Mouse (Mus musculus): ENCODE data around the gene Adk. TPM values are rescaled to one million over a fixed set of nuclear protein-coding genes. Genes with fewer than 3 reads are reported as not detected.

Adk gene
- total RNA-seq, 2 experiments from 2014 or later: 122 to 168 TPM

DNA sequence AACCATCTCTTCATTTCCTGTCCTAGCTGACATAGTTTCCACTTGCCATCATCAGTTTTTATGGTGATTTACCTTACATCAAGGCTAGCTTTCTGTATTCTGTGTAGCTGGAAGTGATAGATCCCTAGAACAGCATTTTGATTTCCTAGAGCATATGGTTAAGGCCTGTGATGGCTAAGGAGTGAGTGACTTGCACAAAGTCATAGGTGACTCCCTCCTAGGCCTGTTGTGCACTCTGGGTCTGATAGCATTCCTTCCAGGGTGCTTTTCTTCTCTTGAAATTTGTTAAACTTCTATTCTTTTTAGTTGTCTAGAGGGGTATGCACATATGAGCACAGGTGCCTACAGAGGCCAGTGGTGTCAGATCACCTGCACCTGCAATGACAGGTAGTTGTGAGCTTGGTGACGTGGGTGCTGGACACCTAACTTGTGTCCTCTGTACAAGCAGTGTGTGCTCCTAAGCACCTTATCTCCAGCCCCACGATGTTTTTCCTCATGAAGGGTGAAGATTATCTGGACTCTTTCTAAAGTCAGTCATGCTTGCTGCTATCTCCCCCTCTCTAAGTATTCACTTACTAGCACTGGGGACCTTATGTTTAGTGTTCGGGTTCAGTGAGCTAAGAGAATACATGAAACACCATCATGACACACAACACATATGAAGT lies 171.7 kb downstream of the Adk start:
- peak; percentile 65 for ATAC-seq (replicated peaks; ENCODE audit: low FRiP score, low TSS enrichment, poor library complexity, severe bottlenecking)

DNA sequence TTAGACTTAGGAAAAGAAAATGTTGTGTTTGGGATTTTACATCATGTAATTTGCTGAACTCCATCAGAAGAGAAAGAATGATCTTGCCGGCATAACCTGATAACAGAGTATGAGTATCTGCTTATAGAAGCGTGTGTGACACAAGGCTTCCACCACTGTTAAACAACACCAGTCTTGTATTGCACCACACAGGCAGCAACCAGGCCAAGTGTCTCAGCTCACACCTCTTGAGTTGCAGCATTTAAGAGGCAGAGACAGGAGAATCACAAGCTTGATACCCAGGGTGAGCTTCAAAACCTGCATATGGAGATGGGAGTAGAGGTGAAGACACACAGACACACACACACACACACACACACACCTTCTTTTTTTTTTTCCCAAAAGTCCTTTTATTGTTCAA lies 184.7 kb downstream of the Adk start:
- ATAC-seq (replicated peaks; ENCODE audit: low FRiP score, low TSS enrichment, poor library complexity, severe bottlenecking): no peak

DNA sequence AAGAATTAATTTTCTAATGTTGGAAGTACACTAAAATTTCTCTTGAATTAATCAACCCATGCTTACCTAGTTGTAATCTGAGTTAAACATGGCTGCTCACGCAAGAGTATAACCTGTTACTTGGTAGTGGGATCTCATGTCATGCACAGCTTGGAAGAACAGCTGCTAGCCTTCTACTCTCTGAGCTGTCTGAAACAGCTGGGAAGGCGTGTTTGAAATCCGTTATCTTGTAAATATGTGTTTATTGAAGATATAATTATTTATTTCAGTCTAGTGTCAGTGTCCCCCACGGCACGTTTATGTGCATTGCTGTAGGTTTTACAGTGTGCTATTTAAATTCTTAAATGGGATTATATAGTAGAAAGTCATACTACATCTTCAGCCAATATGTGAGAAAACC lies 188.7 kb downstream of the Adk start:
- no peak for ATAC-seq (replicated peaks; ENCODE audit: low FRiP score, low TSS enrichment, poor library complexity, severe bottlenecking)

DNA sequence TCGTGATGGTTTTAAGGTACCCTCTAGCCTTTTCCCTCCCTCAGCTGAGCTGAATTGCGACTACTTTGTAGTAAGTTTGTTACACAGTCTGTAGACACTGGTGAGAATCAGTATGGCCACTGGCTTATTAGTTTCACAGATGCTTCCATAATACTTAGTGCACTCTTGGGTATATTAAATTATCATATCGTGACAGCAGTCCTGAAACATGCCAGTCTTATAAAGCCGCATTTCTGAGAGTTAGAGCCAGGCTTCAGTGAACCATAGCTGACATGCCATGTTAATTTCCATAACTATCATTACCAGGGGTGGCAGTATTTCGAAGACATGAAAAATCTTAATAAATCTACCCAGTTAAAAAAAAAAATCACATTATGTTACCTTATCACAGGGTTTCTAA lies 199.0 kb downstream of the Adk start:
- no peak for ATAC-seq (replicated peaks; ENCODE audit: low FRiP score, low TSS enrichment, poor library complexity, severe bottlenecking)

DNA sequence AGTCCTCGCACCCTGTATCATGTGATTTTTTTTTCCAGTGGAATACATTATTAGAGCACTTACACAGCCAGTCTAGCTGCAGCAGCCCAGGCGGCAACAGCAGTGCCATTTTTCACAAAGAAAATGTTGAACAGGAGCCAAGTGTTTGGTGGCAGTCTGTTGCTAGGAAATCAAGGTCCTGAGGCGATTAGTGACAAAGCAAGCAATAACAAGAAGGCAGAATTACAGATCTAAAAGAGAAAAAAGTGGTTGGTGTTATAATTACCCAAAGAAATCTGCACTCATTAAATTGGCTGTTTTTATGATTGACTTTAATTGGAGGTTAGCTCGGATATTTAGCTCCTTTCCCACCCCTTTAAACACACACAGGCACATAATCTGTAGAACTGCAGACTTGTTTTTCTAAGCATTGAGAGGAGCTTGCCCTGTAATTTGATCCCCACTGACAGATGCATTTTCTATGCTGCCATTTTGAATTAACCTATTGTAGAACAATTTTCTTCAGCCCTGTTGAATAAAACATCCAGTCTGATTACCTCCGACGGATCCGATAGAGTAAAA lies 200.0 kb downstream of the Adk start:
- ATAC-seq (replicated peaks; ENCODE audit: low FRiP score, low TSS enrichment, poor library complexity, severe bottlenecking): no peak

DNA sequence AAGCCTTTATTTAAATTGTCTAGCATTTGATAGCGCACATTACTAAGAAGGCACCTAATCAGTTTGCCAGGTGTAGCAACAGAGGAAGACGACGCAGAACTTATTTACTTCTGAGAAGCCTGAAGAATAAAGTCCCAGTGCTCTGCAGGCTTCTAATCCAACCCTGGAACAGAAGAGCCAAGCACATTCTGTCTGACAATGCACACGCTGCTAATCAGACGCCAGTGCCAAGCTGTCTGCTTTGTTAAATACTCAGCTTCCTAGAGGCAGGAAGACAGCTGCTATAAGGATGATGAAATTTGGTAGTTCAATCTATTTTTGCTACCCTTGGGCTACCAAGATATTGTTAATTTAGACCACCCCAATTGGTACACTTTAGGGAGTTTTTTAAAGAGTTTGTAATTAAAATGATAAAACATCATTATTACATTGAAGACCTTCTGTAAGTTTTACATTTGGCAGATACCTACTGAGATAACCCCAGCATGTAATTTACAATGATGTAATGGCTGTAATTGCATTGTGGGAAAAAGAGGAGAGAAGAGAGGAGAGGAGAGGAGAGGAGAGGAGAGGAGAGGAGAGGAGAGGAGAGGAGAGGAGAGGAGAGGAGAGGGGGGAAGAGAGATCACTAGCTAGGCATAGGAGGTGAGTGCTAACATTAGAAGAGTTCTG lies 201.1 kb downstream of the Adk start:
- ATAC-seq (replicated peaks; ENCODE audit: low FRiP score, low TSS enrichment, poor library complexity, severe bottlenecking): no peak

DNA sequence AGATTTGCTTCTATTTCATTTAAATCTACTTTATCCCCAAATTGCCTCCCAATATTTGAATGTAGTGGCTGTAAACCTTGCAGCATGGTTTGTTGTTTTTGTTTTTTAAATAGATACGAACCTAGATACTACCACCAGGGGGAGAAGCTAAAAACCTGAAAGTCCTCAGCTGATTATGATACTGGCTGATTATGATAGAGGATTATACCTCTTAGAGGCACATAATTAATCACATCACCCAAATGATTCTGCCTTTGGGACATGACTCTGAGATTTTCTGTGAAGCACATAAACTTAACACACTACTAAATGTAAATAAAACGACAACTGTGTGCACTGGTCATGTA lies 201.6 kb downstream of the Adk start:
- no peak for ATAC-seq (replicated peaks; ENCODE audit: low FRiP score, low TSS enrichment, poor library complexity, severe bottlenecking)

DNA sequence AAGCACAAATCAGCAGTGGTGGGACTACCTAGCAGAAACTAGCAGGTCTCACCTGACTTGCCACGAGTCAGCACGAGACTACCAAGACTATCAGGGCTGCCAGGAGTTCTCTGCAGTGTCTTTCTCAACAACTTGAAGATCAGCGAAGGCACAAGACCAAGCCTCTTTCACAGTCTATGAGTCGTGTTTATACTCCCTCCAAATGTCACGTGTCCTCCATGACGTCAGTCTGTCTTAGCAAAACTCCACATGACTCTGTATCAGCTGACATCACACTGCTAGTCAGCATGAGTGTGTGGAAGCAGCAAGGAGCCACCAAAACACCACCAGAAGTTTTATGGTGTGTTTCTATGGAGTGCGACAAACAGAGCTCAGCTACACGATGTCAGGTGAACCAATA lies 215.9 kb downstream of the Adk start:
- ATAC-seq (replicated peaks; ENCODE audit: low FRiP score, low TSS enrichment, poor library complexity, severe bottlenecking): no peak

DNA sequence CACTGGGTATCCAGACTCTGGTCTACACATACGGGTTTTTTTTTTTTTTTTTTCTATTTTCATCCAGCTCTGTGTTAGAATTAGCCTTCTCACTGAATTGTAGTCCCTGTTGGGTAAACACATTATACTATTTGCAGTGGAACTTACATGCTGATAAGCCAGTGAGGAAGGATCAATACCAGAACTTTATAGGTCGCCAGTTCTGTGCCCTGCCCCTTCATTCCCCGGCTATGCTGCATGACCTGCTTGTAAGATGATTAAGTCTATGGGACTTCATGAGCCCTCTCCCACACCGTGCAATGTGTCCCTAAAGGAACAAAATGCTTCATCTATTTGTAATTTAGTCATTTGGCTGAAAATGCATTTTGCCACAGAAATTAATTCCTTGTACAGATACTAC lies 219.1 kb downstream of the Adk start:
- ATAC-seq (replicated peaks; ENCODE audit: low FRiP score, low TSS enrichment, poor library complexity, severe bottlenecking): no peak

DNA sequence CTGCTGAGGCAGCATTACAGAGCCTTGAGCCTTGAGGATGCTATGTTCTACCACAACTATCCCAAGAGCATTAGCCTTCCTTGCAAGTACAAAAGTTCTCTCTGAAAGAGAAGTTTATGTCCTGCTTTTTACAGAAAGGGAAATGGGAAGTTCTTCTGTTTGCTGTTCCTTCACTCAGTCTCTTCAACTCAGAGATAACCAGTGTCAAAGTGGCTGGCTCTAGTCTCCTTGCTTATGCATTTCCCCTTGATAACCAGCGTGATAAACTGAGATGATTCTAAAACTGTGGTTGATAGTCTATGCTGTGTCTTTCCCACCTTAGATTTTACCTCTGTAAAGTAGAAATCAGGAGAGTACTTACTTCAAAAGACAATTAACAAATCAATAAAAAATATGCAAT lies 223.4 kb downstream of the Adk start:
- no peak for ATAC-seq (replicated peaks; ENCODE audit: low FRiP score, low TSS enrichment, poor library complexity, severe bottlenecking)

DNA sequence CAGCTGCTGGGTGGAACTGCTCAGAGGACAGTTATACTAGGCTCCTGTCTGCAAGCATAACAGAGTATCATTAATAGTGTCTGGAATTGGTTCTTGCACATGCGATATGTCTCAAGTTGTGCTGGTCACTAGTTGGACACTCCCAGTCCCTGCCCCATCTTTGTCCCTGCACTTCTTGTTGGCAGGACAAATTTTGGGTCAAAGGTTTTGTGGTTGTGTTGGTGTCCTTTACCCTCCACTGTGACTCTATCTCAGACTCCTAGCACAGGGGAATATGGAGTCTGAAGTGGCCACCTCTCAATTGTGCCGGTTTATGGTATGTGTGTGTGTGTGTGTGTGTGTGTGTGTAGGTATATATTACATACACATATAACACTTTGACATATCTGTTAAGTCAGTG lies 225.9 kb downstream of the Adk start:
- ATAC-seq (replicated peaks; ENCODE audit: low FRiP score, low TSS enrichment, poor library complexity, severe bottlenecking): no peak

DNA sequence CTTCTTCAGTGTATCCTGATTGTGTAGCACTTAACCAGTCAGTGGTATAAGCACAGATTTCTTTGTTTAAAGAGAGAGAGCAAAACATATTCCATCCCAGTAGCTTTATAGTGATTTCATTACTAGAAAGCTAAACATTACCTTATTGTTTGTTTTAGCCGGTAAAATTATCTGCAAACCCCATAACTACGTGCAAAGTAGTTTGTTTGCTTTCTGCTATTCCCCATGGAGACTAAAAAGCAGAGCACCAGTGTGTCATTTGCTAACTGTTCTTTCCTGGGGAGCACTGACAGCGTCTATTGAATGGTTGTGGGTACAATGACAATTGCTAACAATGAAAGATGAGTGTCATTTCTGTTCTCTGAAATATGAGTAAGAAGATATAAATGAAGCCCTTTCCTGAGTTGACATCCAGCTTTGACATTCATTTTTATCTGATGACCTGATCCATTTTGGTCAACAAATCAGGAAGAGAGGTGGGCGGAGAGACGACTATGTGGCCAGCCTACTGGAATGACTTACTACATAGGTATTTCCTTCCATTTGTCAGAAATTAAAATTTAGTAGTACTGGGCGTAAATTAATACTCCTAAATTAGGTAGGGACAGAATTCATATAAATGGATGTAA lies 226.6 kb downstream of the Adk start:
- no peak for ATAC-seq (replicated peaks; ENCODE audit: low FRiP score, low TSS enrichment, poor library complexity, severe bottlenecking)

DNA sequence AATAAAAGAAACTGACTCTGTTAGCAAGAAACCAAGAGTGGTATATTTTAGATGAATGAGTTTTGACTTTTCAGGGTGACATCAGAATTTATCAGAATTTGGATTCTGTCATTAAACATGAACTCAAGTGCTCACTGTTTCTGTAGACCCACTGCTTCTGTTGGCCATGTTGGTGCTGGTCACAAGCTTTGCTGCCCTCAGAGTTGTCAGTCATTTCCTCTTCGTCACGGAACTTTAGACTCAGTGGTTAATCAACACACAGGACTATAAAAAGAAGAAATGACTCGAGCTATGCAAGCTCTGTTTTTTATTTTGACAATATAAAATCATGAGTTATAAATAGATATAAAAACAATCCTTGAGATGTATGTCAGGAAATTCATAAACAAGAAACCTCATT lies 228.1 kb downstream of the Adk start:
- no peak for ATAC-seq (replicated peaks; ENCODE audit: low FRiP score, low TSS enrichment, poor library complexity, severe bottlenecking)

DNA sequence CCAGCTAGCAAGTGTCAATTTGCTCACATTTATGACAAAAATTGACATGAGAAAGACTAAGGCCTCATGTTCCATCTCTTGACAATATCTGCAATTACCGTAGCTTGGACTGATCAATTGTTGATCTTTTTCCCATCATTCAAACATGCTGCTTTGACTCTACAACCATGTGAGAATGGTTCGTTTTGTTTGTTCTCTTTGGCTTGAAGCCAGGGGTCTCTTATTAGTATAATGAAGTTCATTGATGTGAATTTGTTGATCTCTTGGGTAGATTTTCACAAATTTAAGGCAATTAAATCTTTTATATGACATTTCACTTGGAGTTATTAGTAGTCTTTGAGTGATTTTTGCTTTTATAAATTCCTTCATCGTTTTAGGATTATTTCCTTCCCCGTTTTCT lies 229.1 kb downstream of the Adk start:
- no peak for ATAC-seq (replicated peaks; ENCODE audit: low FRiP score, low TSS enrichment, poor library complexity, severe bottlenecking)

DNA sequence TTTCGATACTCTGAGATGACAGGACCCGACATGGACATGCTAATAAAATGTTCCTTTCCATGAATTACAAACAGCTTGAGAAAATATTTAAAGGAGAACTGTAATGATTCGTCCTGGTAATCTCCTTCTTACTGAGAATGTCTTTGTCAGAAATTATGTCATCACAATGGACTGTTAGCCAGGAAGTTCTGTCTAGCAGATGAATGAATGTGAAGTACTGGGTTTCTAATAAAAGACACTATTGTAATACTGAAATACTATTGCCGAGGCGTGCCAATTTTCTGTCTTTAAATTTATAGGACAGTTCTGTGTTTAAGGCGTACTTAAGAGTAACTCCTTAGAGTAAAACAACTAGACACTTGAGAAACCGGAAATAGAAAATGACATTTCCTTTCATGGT lies 231.7 kb downstream of the Adk start:
- no peak for ATAC-seq (replicated peaks; ENCODE audit: low FRiP score, low TSS enrichment, poor library complexity, severe bottlenecking)

DNA sequence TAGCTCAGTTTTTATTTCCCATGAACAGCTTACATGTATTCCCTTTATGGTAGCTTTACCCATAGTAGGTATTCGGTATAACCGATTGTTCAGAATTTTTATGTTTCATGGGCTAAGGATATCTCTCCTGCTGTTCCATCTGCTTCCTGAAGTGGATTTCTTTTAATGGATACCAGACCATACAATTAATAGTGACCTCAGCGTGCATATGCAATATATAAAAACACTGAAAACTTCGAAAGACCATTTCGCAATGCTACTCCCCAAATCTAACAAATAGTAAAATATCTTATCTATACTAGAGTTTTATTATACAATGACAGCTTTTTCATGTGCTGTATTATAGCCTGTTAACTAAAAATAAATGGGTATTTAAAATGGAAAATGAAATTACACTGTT lies 232.5 kb downstream of the Adk start:
- no peak for ATAC-seq (replicated peaks; ENCODE audit: low FRiP score, low TSS enrichment, poor library complexity, severe bottlenecking)

DNA sequence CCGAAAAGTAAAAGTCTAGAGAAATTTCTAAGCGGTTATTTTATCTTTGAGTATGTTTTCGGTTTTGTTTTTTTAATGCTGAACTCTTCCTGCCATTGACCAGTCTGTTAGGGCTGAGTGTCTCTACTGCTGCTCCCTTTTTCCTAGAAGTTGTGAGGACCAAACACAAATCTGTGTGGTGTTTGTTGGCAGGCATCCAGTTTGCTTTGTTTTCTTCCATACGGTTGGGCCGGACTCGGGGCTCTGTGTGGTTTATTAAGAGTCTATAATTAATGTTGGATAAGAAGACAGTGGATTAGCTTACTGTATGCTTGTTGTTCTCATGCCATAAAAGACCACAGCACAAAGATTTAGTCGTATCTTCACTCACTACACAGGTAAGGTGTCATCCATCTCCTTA lies 233.9 kb downstream of the Adk start:
- ATAC-seq (replicated peaks; ENCODE audit: low FRiP score, low TSS enrichment, poor library complexity, severe bottlenecking): no peak

DNA sequence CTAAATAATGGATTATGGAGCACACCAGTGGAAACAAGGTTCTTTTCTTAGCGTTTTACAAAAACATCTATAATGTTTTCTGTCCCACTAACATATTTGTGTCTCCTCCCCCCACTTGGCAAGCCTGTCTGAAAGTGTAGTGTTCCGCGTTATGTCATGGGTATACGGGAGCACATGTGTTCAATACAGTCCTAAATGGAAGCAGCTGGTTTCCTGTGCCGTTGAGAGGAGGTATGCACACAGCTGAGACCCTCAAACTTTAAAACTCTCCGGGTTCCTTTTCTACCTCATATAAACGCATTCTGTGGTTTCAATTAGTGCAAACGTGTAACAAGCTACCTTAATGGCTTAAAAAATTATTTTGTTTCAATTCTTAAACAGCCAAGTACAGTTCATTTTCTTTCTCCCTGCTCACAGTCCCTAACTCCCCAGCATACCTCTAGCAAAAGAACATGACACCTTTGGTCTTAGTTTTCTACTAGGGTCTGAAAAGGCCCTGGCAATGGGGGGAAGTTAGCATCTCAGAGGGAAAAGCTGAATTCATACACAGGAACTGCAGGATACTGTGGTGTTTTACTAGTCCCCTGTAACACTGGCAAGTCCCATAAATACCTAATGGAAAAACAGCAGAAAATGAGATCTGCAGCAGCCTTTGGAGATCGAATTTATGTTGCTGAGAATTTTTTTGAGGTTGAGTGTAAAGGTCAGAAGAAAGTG lies 235.5 kb downstream of the Adk start:
- no peak for ATAC-seq (replicated peaks; ENCODE audit: low FRiP score, low TSS enrichment, poor library complexity, severe bottlenecking)

DNA sequence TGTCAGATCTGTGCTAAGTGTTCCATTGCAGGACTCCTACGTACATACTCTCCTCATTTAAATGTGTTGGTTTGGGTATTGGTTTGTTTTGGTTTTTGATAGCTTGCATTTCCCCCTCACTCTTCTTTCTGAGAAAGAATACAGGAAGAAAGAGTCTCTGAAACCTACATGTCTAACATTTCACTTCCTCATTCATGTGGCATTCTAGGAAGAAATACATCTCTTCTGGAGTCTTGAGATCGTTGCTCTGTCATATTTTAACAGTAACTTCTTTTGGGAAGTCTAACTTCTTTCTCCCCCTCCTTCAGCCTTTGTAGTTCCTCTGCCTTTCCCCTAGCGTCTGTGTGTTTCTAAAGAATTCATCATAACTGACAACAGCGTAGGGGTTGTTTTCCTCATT lies 247.4 kb downstream of the Adk start:
- no peak for ATAC-seq (replicated peaks; ENCODE audit: low FRiP score, low TSS enrichment, poor library complexity, severe bottlenecking)

DNA sequence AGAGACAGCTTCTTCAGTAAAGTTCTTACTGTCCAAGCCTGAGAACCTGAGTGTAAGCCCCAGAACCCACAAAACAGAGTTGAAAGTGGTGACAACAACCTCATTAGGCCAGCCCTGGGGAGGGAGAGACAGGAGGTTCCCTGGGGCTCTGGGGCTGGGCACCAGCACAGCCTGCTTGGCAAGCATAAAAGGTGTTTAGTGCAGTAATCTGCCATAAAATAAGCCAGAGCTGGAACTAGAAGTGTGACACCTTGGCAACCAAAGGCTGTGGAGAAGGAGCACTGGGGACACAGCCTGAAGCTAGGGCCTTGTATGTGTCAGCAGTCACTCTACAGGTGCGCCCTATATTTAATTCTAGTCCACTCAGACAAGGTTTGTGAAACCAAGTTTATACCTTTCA lies 252.4 kb downstream of the Adk start:
- ATAC-seq (replicated peaks; ENCODE audit: low FRiP score, low TSS enrichment, poor library complexity, severe bottlenecking): no peak
